Mouse (Mus musculus): ENCODE results near the gene Efemp2. TPM values are rescaled to one million over a fixed set of nuclear protein-coding genes. Genes with fewer than 3 reads are reported as not detected.

The Efemp2 gene
- polyA plus RNA-seq, 1 experiment: 0.04 TPM

GRCm38 (mm10) chr19:5525204-5525603 is 51.5 kb downstream of the Efemp2 start:
- Histone ChIP-seq H3K4me1 (ENCODE audit: control insufficient read depth) (peaks cover 7% of the 10 kb centered on the region), H3K4me3 (replicated peaks) (no peak overlapping the region), H3K9me3 (ENCODE audit: control insufficient read depth, low read length) (no peaks in the 10 kb centered on the region), H3K36me3 (ENCODE audit: control insufficient read depth) (no peaks in the 10 kb centered on the region), H3K27me3 (ENCODE audit: control insufficient read depth) (no peaks in the 10 kb centered on the region)
- TF ChIP-seq GATA1 (IDR thresholded peaks at IDR 0.05; ENCODE audit: low read length) (no peak), TAL1 (IDR thresholded peaks at IDR 0.05; ENCODE audit: low read length) (no peak)

GRCm38 (mm10) chr19:5529325-5530137 is 55.8 kb downstream of the Efemp2 start:
- TF ChIP-seq TAL1 (IDR thresholded peaks at IDR 0.05; ENCODE audit: low read length) (no peak), GATA1 (IDR thresholded peaks at IDR 0.05; ENCODE audit: low read length) (no peak)
- Histone ChIP-seq H3K36me3 (ENCODE audit: control insufficient read depth) (no peaks in the 10 kb centered on the region), H3K9me3 (ENCODE audit: control insufficient read depth, low read length) (no peaks in the 10 kb centered on the region), H3K4me3 (replicated peaks) (no peak overlapping the region), H3K4me1 (ENCODE audit: control insufficient read depth) (peaks cover 7% of the 10 kb centered on the region), H3K27me3 (ENCODE audit: control insufficient read depth) (no peaks in the 10 kb centered on the region)

- TF ChIP-seq GATA1 (IDR thresholded peaks at IDR 0.05; ENCODE audit: low read length): no peak
- TF ChIP-seq TAL1 (IDR thresholded peaks at IDR 0.05; ENCODE audit: low read length): no peak
- Histone ChIP-seq H3K9me3 (ENCODE audit: control insufficient read depth, low read length) (no peaks in the 10 kb centered on the region), H3K27me3 (ENCODE audit: control insufficient read depth) (no peaks in the 10 kb centered on the region)
These were observed 56.4 kb downstream of the Efemp2 start for GRCm38 (mm10) chr19:5530138-5530524.

More at GRCm38 (mm10) chr19:5530138-5530524, 56.4 kb downstream of the Efemp2 start:
- H3K4me3 ChIP-seq (replicated peaks): no peak overlapping the region
- H3K36me3 ChIP-seq (ENCODE audit: control insufficient read depth): no peaks in the 10 kb centered on the region
- H3K4me1 ChIP-seq (ENCODE audit: control insufficient read depth): peaks cover 7% of the 10 kb centered on the region

Other genes starting within 250 kb of the Efemp2 start
- 2.6 and 2.7 TPM in 2 replicates for gene Pacs1, start 200.8 kb upstream of the Efemp2 start, polyA plus RNA-seq (2012)
- 23.0 and 27.9 TPM in 2 replicates for gene Sf3b2, start 178.5 kb upstream of the Efemp2 start, polyA plus RNA-seq (2012)
- gene Gal3st3, start 175.6 kb upstream of the Efemp2 start, polyA plus RNA-seq (2012): not detected in 2 replicates
- gene Catsper1, start 138.2 kb upstream of the Efemp2 start, polyA plus RNA-seq (2012): not detected in 2 replicates
- gene Cst6, start 124.4 kb upstream of the Efemp2 start, polyA plus RNA-seq (2012): not detected in 2 replicates
- 4.6 and 4.7 TPM in 2 replicates for gene Eif1ad, start 107.2 kb upstream of the Efemp2 start, polyA plus RNA-seq (2012)
- gene Banf1, start 106.8 kb upstream of the Efemp2 start, polyA plus RNA-seq (2012): 15.6 and 21.7 TPM in 2 replicates
- 15.8 and 17.4 TPM in 2 replicates for gene Sart1, start 85.3 kb upstream of the Efemp2 start, polyA plus RNA-seq (2012)
- not detected in 2 replicates for gene Tsga10ip, start 71.4 kb upstream of the Efemp2 start, polyA plus RNA-seq (2012)
- 25.1 and 29.2 TPM in 2 replicates for gene Drap1, start 49.0 kb upstream of the Efemp2 start, polyA plus RNA-seq (2012)
- gene AI837181, start 48.8 kb upstream of the Efemp2 start, polyA plus RNA-seq (2012): 3.1 and 3.7 TPM in 2 replicates
- gene Fosl1, start 26.4 kb upstream of the Efemp2 start, polyA plus RNA-seq (2012): 0.12 and 0.18 TPM in 2 replicates
- gene Ccdc85b, start 16.1 kb upstream of the Efemp2 start, polyA plus RNA-seq (2012): 0.54 and 0.57 TPM in 2 replicates
- 2.4 and 11.7 TPM in 2 replicates for gene Fibp, start 13.3 kb upstream of the Efemp2 start, polyA plus RNA-seq (2012)
- gene Ctsw, start 5.4 kb upstream of the Efemp2 start, polyA plus RNA-seq (2012): not detected in 2 replicates
- 5.2 and 9.4 TPM in 2 replicates for gene Mus81, start 14.4 kb downstream of the Efemp2 start, polyA plus RNA-seq (2012)
- 151 and 164 TPM in 2 replicates for gene Cfl1, start 16.5 kb downstream of the Efemp2 start, polyA plus RNA-seq (2012)
- 0.10 and 0.18 TPM in 2 replicates for gene 1700020D05Rik, start 29.8 kb downstream of the Efemp2 start, polyA plus RNA-seq (2012)
- gene Snx32, start 36.6 kb downstream of the Efemp2 start, polyA plus RNA-seq (2012): 1.3 and 1.5 TPM in 2 replicates
- gene Ovol1, start 86.7 kb downstream of the Efemp2 start, polyA plus RNA-seq (2012): 0.01 TPM in 2 replicates
- gene Ap5b1, start 94.1 kb downstream of the Efemp2 start, polyA plus RNA-seq (2012): 0.19 and 0.20 TPM in 2 replicates
- gene Rnaseh2c, start 127.9 kb downstream of the Efemp2 start, polyA plus RNA-seq (2012): 82.8 and 90.8 TPM in 2 replicates
- gene Kat5, start 136.3 kb downstream of the Efemp2 start, polyA plus RNA-seq (2012): 6.0 and 7.0 TPM in 2 replicates
- gene Rela, start 163.5 kb downstream of the Efemp2 start, polyA plus RNA-seq (2012): 4.1 and 6.0 TPM in 2 replicates
- gene Sipa1, start 189.8 kb downstream of the Efemp2 start, polyA plus RNA-seq (2012): 63.2 and 69.8 TPM in 2 replicates
- 18.5 and 20.2 TPM in 2 replicates for gene Map3k11, start 214.8 kb downstream of the Efemp2 start, polyA plus RNA-seq (2012)
- 43.8 and 46.7 TPM in 2 replicates for gene Pcnx3, start 215.0 kb downstream of the Efemp2 start, polyA plus RNA-seq (2012)
- 0.04 and 0.06 TPM in 2 replicates for gene Kcnk7, start 230.4 kb downstream of the Efemp2 start, polyA plus RNA-seq (2012)

Measured in erythroblast, embryonic 14.5 days (primary cell).